Mouse (Mus musculus) kidney, embryonic 14.5 days (tissue): ENCODE data around the gene Stambpl1. TPM values are rescaled to one million over a fixed set of nuclear protein-coding genes. Genes with fewer than 3 reads are reported as not detected.

Source experiments
- ATAC-seq: fragments of 200-750 bp; cut with Nextera tagmentation; 2 replicates; pipeline ENCODE4 v1.8.0; 2017; ENCODE audit warnings: moderate number of reproducible peaks, mild to moderate bottlenecking, moderate TSS enrichment, moderate library complexity; ENCODE audit not compliant: low FRiP score, low TSS enrichment
- H3K27ac ChIP-seq: fragments of 300-500 bp; sonication (generic); 2 replicates; pipeline ENCODE4 v1.5.1; 2014; ENCODE audit warnings: low read depth, mild to moderate bottlenecking, low read length, moderate library complexity, mixed read lengths
- H3K27me3 ChIP-seq: fragments of 300-500 bp; sonication (generic); 2 replicates; pipeline ENCODE4 v1.6.1; 2014; ENCODE audit warnings: mild to moderate bottlenecking, low read length; ENCODE audit not compliant: control insufficient read depth, insufficient read depth
- H3K36me3 ChIP-seq: fragments of 300-500 bp; sonication (generic); 2 replicates; pipeline ENCODE4 v1.6.1; 2014; ENCODE audit warnings: low read length, mixed read lengths; ENCODE audit not compliant: control insufficient read depth, insufficient read depth
- H3K4me1 ChIP-seq: fragments of 300-500 bp; sonication (generic); 2 replicates; pipeline ENCODE4 v1.6.1; 2014; ENCODE audit warnings: low read length, mixed read lengths; ENCODE audit not compliant: control insufficient read depth, insufficient read depth
- H3K4me2 ChIP-seq: fragments of 300-500 bp; sonication (generic); replicated peaks from 2 replicates; pipeline ENCODE4 v1.6.1; 2014; ENCODE audit warnings: low read depth, mild to moderate bottlenecking, low read length
- H3K4me3 ChIP-seq: fragments of 300-500 bp; sonication (generic); 2 replicates; pipeline ENCODE4 v1.5.1; 2014; ENCODE audit warnings: mild to moderate bottlenecking, low read length
- H3K9ac ChIP-seq: fragments of 300-500 bp; sonication (generic); 2 replicates; pipeline ENCODE4 v1.6.1; 2014; ENCODE audit warnings: low read depth, mild to moderate bottlenecking, low read length, moderate library complexity
- H3K9me3 ChIP-seq: fragments of 300-500 bp; sonication (generic); 2 replicates; pipeline ENCODE4 v1.6.1; 2016; ENCODE audit warnings: low read length; ENCODE audit not compliant: control insufficient read depth
- WGBS: fragments of 180-500 bp; shearing (Covaris S2); extraction: QIAGEN DNeasy Blood & Tissue Kit; methylation state at CpG from one replicate; pipeline ENCODE4 v1.1.7; 2014; 5-methylcytosine and 5-hydroxymethylcytosine counted together
- polyA plus RNA-seq: library from polyadenylated mRNA; unstranded; fragments of >200 nt; fragmentation: Nextera tagmentation; extraction: Ambion mirVana; gene quantifications from 2 replicates; pipeline ENCODE4 v1.2.1, GENCODE M21; 2014

Gene Stambpl1
- polyA plus RNA-seq, 1 experiment from 2014 or later: 5.5 TPM

DNA sequence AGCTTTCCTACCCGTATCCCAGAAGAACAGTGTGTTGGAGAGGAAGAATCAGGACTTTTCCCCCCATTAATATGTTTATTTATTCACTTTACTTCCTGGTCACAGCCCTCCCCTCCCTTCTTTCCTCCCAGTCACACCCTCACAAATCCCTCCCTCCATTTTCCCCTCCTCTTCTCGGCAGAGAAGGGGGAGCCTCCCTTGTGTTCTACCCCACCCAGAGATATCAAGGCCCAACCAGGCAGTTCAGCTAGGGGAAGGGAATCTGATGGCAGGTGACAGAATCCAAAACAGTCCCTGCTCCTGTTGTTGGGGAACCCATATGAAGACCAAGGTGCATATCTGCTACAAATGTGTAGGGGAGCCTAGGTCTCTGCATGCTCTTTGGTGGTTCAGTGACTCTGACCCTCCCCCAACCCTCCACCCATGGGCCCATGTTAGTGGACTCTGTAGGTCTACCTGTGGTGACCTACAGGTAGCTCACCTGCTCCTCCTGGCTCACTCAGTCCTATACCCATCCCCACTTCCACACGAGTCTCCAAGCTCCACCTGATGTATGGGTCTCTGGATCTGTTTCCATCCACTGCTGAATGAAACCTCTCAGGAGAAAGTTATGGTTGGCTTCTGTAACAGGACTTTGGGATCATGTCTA lies 28.8 kb downstream of the Stambpl1 start:
- H3K4me2 ChIP-seq: no peak overlapping the region
- no peak for ATAC-seq
- 75% methylated on average over 3 of the region's 3 CpGs for WGBS

GRCm38 (mm10) chr19:34222805-34223204 lies 30.8 kb downstream of the Stambpl1 start:
- 86% methylated on average over 3 of the region's 3 CpGs for WGBS
- Histone ChIP-seq H3K4me3 (no peak overlapping the region), H3K36me3 (no peaks in the 10 kb centered on the region), H3K9me3 (no peaks in the 10 kb centered on the region), H3K27me3 (no peaks in the 10 kb centered on the region), H3K27ac (no peak overlapping the region), H3K4me2 (no peak overlapping the region), H3K4me1 (no peaks in the 10 kb centered on the region), H3K9ac (no peak overlapping the region)
- no peak for ATAC-seq

More for the DNA sequence above, 28.8 kb downstream of the Stambpl1 start:
- no peak overlapping the region for H3K9ac ChIP-seq
- H3K36me3 ChIP-seq: no peaks in the 10 kb centered on the region
- H3K27ac ChIP-seq: no peak overlapping the region
- no peaks in the 10 kb centered on the region for H3K9me3 ChIP-seq
- no peak overlapping the region for H3K4me3 ChIP-seq
- H3K27me3 ChIP-seq: no peaks in the 10 kb centered on the region
- no peaks in the 10 kb centered on the region for H3K4me1 ChIP-seq

- no peak for ATAC-seq
- no peaks in the 10 kb centered on the region for H3K36me3 ChIP-seq
Observed at GRCm38 (mm10) chr19:34231596-34231995, 39.6 kb downstream of the Stambpl1 start.

DNA sequence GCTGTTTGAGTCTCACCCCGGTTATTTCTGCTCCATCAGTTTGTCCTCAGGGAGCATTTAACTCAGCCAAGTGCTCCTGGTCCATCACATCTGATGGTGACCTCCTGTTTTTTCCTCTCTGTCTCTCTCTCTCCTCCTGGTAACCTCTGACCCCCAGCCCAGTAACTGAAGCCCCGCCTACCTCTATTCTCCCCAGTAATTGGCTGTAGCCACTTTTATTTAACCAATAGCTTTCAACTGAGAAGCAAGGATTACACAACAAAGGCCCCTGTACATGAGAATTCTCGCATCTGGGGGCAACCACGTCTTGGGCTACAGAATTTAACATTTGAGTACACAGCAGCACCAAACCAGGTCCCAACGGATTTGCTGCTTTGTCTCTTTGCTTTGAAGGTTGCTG lies 40.3 kb downstream of the Stambpl1 start:
- no peaks in the 10 kb centered on the region for H3K4me1 ChIP-seq
- H3K36me3 ChIP-seq: no peaks in the 10 kb centered on the region
- no peak overlapping the region for H3K4me3 ChIP-seq
- ATAC-seq: no peak
- H3K9me3 ChIP-seq: no peaks in the 10 kb centered on the region
- no peak overlapping the region for H3K4me2 ChIP-seq
- no peak overlapping the region for H3K9ac ChIP-seq
- H3K27ac ChIP-seq: no peak overlapping the region
- H3K27me3 ChIP-seq: no peaks in the 10 kb centered on the region
- WGBS: 76% methylated on average over 5 of the region's 5 CpGs

More at GRCm38 (mm10) chr19:34231596-34231995, 39.6 kb downstream of the Stambpl1 start:
- H3K9ac ChIP-seq: no peak overlapping the region
- no peaks in the 10 kb centered on the region for H3K4me1 ChIP-seq
- 70% methylated on average over 7 of the region's 7 CpGs for WGBS
- no peaks in the 10 kb centered on the region for H3K27me3 ChIP-seq
- no peak overlapping the region for H3K4me3 ChIP-seq
- H3K9me3 ChIP-seq: no peaks in the 10 kb centered on the region
- no peak overlapping the region for H3K4me2 ChIP-seq
- H3K27ac ChIP-seq: no peak overlapping the region

DNA sequence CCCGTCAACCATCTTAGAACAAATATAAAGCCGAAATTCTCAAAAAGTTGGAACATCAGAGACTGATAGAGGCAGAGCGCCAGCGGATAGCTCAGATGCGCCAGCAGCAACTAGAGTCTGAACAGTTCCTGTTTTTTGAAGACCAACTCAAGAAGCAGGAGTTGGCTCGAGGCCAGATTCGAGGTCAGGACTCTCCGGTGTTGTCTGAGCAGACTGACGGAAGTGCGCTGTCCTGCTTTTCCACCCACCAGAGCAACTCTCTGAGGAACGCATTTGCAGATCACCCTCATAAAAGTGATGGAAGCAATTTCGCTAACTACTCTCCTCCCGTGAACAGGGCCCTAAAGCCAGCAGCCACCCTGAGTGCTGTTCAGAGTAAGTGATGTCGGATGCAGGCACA lies 41.9 kb downstream of the Stambpl1 start:
- Histone ChIP-seq H3K27me3 (no peaks in the 10 kb centered on the region), H3K4me1 (no peaks in the 10 kb centered on the region), H3K9me3 (no peaks in the 10 kb centered on the region), H3K9ac (no peak overlapping the region), H3K4me3 (no peak overlapping the region), H3K27ac (no peak overlapping the region), H3K4me2 (no peak overlapping the region), H3K36me3 (no peaks in the 10 kb centered on the region)
- 50% methylated on average over 14 of the region's 14 CpGs for WGBS
- ATAC-seq: peak; percentile 55; the same call in 1 of the 2 replicates

- ATAC-seq: no peak
- Histone ChIP-seq H3K27me3 (no peaks in the 10 kb centered on the region), H3K4me2 (no peak overlapping the region), H3K36me3 (no peaks in the 10 kb centered on the region), H3K4me1 (no peaks in the 10 kb centered on the region), H3K9ac (no peak overlapping the region), H3K27ac (no peak overlapping the region), H3K9me3 (no peaks in the 10 kb centered on the region), H3K4me3 (no peak overlapping the region)
- 85% methylated on average over 3 of the region's 3 CpGs for WGBS
Observed at GRCm38 (mm10) chr19:34236049-34236448, 44.0 kb downstream of the Stambpl1 start.

DNA sequence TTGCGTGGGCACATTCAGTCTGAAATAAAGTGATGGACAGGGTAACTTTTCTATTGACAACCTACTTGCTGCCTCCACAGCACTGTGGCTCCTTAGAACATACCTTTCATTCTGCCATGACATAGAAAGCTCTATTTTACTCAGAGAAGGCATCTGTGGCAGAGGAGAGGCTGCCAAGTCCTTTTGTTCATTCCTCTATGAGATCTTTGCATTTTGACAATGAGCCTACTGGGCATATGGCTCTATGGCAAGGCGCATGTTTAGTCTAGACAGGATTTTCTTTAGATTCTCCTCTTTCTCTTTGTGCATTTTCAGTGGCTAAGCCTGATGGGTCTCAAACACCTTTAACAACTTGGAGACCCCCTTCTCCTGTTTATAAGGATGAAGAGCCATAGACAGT lies 45.7 kb downstream of the Stambpl1 start:
- Histone ChIP-seq H3K27ac (no peak overlapping the region), H3K9me3 (no peaks in the 10 kb centered on the region), H3K36me3 (no peaks in the 10 kb centered on the region), H3K4me1 (no peaks in the 10 kb centered on the region), H3K4me2 (no peak overlapping the region), H3K4me3 (no peak overlapping the region), H3K9ac (no peak overlapping the region), H3K27me3 (no peaks in the 10 kb centered on the region)
- no peak for ATAC-seq
- 98% methylated on average over 2 of the region's 2 CpGs for WGBS

DNA sequence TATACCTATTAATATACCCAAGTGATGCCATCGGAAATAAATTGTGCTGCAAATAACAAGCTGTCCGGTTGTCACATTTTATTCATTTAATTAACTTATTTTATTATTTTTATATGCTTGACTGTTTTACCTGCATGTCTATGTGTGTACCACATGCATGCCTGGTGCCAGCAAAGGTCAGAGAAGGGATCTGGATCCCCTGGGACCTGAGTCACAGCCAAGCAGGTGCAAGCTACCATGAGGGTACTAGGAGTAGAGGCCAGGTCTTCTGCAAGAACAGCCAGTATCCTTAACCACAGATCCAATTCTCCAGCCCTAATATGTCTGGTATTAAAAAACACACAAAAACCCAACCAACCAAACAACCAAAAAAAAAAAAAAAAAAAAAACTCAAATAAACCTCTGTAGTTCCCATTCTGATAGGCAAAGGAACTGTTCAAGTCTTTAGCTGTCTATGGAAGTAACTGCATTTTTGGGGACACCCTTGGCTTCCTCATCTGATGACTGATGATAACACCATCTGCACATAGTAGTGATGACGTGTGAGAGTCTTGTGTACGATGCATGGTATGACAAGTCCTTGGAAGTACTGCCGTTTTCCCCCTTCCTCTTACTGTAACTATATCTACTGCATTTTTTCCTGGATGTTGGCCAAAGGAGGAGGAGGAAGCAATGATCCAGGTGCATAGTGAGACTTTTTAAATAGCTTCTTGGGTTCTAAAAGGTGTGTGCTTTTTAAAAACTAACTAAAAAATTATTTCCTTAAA lies 48.4 kb downstream of the Stambpl1 start:
- no peak for ATAC-seq
- no peaks in the 10 kb centered on the region for H3K36me3 ChIP-seq
- H3K4me1 ChIP-seq: no peaks in the 10 kb centered on the region
- H3K27me3 ChIP-seq: no peaks in the 10 kb centered on the region
- H3K4me3 ChIP-seq: no peak overlapping the region
- no peak overlapping the region for H3K9ac ChIP-seq
- no peaks in the 10 kb centered on the region for H3K9me3 ChIP-seq
- WGBS: 90% methylated on average over 5 of the region's 5 CpGs
- H3K4me2 ChIP-seq: no peak overlapping the region
- no peak overlapping the region for H3K27ac ChIP-seq

DNA sequence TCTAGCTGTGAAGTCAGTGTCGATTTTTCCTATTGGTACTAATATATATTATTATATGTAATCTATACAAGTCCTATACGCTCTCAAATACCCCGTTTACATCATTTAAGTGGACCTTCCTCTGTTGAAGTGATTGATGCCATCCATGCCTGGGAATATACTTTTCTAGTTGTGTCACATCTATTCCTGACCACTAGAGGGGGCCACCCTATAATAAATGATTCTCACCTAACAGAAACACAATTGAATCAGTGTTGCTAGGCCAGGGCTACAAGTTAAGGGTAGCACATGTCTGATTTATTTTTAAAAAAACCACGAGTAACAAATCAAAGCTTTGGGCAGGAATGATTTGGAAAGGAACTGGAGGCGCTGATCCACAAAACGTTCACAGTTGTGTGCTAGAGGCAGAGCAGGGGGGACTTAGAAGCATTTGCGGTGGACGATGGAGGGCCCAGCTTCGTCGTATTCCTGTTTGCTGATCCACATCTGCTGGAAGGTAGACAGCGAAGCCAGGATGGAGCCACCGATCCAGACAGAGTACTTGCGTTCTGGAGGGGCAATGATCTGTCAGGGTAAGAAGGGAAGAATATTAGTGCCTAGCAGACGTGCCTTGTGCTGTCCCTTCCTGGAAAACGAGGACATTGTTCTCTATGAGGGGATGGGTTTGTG lies 49.4 kb downstream of the Stambpl1 start:
- Histone ChIP-seq H3K27me3 (no peaks in the 10 kb centered on the region), H3K4me3 (no peak overlapping the region), H3K9me3 (no peaks in the 10 kb centered on the region), H3K9ac (no peak overlapping the region), H3K27ac (no peak overlapping the region), H3K36me3 (no peaks in the 10 kb centered on the region), H3K4me1 (no peaks in the 10 kb centered on the region), H3K4me2 (no peak overlapping the region)
- no peak for ATAC-seq
- WGBS: 66% methylated on average over 15 of the region's 15 CpGs
